Mouse (Mus musculus): ENCODE results near the gene Fndc5.

GRCm38 (mm10) chr4:129142439-129143045 lies 5.7 kb downstream of the Fndc5 start:
- TF ChIP-seq CTCF (IDR thresholded peaks at IDR 0.05; ENCODE audit: control insufficient read depth, insufficient read depth, low read length) (no peak), POLR2A (IDR thresholded peaks at IDR 0.05; ENCODE audit: borderline replicate concordance, control insufficient read depth, low read depth, low read length) (no peak)
